Mouse (Mus musculus): Measurements from ENCODE around the gene Htt. TPM values are rescaled to one million over a fixed set of nuclear protein-coding genes. Genes with fewer than 3 reads are reported as not detected.
A peak's percentile ranks its signal among the peaks of the same experiment; 100 is the strongest.

The Htt gene
- polyA plus RNA-seq, 1 experiment: 13.4 TPM

GRCm38 (mm10) chr5:34907910-34908725 lies 146.6 kb downstream of the Htt start, which contains the start of gene Msantd1:
Gene Msantd1, plus strand, starts transcription at chr5:34908012.
- 70% methylated on average over 6 of the region's 6 CpGs for WGBS

GRCm38 (mm10) chr5:34908726-34909633 lies 147.4 kb downstream of the Htt start:
- WGBS: 60% methylated on average over 9 of the region's 9 CpGs
- no peak overlapping the region for H3K4me3 ChIP-seq (replicated peaks; ENCODE audit: extremely low read depth, low read depth, low read length)
- peak; percentile 46 for DNase-seq
- peaks cover 6% of the 10 kb centered on the region; the same call in 1 of the 2 replicates for H3K4me1 ChIP-seq (ENCODE audit: control insufficient read depth, insufficient read depth, low read length)
- no peak for TF ChIP-seq POLR2A (IDR thresholded peaks at IDR 0.05; ENCODE audit: borderline replicate concordance, extremely low read depth, low read depth, low read length)
- TF ChIP-seq CTCF (IDR thresholded peaks at IDR 0.05; ENCODE audit: insufficient read depth, low read length): no peak

More at GRCm38 (mm10) chr5:34907910-34908725, 146.6 kb downstream of the Htt start, which contains the start of gene Msantd1:
- H3K4me1 ChIP-seq (ENCODE audit: control insufficient read depth, insufficient read depth, low read length): peaks cover 6% of the 10 kb centered on the region; the same call in 1 of the 2 replicates
- TF ChIP-seq POLR2A (IDR thresholded peaks at IDR 0.05; ENCODE audit: borderline replicate concordance, extremely low read depth, low read depth, low read length) (no peak), CTCF (IDR thresholded peaks at IDR 0.05; ENCODE audit: insufficient read depth, low read length) (no peak)
- H3K4me3 ChIP-seq (replicated peaks; ENCODE audit: extremely low read depth, low read depth, low read length): no peak within 1 kb of the TSS
- DNase-seq: peak; percentile 17

DNA sequence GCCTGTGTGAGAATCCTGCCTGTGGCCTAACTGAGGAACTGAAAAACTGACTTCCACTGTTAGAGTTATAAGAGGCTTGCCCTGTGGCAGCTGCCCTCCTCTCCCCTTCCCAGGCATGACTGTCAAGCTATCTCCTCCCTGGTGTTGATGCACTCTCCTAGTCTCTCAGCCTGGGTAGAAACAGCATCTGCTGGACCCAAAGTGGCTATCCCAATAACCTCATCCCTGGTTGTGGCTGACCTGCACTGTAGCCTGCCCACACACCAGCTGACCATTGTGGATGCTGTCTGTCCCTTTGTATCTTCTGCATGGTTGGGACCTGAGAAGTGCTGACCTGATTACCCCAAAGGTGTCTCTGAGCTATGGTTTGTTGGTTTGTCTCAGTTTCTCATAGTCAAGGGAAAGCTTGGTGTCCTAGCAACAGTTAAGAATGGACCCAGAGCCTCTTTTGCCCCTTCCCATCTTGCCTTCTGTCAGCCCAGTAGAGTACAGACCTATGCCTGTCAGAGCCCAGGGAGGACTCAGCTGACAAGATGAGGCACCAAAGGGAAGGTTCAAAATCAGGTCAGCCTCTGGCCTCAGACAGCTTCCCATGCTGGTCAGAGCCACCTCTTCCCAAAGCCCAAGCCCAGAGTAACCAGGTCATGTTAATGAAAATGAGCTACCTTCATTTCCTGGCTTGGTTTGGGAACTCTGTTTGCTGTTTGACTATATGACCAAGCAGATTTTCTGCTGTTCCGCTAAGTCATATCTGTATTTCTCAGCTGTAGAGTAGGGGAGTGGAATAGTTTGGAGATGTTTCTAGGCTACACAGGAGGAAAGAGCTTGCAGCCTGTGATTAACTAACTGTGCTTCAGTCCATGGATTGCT lies 148.3 kb downstream of the Htt start:
- no peak for DNase-seq
- no peak for TF ChIP-seq CTCF (IDR thresholded peaks at IDR 0.05; ENCODE audit: insufficient read depth, low read length)
- no peak for TF ChIP-seq POLR2A (IDR thresholded peaks at IDR 0.05; ENCODE audit: borderline replicate concordance, extremely low read depth, low read depth, low read length)
- WGBS: 68% methylated on average over 1 of the region's 1 CpGs

GRCm38 (mm10) chr5:34910504-34910815 lies 148.9 kb downstream of the Htt start:
- H3K4me3 ChIP-seq (replicated peaks; ENCODE audit: extremely low read depth, low read depth, low read length): no peak overlapping the region
- WGBS: 88% methylated on average over 4 of the region's 4 CpGs
- no peak for TF ChIP-seq POLR2A (IDR thresholded peaks at IDR 0.05; ENCODE audit: borderline replicate concordance, extremely low read depth, low read depth, low read length)
- TF ChIP-seq CTCF (IDR thresholded peaks at IDR 0.05; ENCODE audit: insufficient read depth, low read length): no peak
- H3K4me1 ChIP-seq (ENCODE audit: control insufficient read depth, insufficient read depth, low read length): peaks cover 6% of the 10 kb centered on the region; the same call in 1 of the 2 replicates
- DNase-seq: no peak

More for the DNA sequence above, 148.3 kb downstream of the Htt start:
- Histone ChIP-seq H3K4me1 (ENCODE audit: control insufficient read depth, insufficient read depth, low read length) (peaks cover 6% of the 10 kb centered on the region; the same call in 1 of the 2 replicates), H3K4me3 (replicated peaks; ENCODE audit: extremely low read depth, low read depth, low read length) (no peak overlapping the region)

- WGBS: 0% methylated on average over 1 of the region's 1 CpGs
- TF ChIP-seq POLR2A (IDR thresholded peaks at IDR 0.05; ENCODE audit: borderline replicate concordance, extremely low read depth, low read depth, low read length) (no peak), CTCF (IDR thresholded peaks at IDR 0.05; ENCODE audit: insufficient read depth, low read length) (peak; percentile 97)
- no peak overlapping the region for H3K4me3 ChIP-seq (replicated peaks; ENCODE audit: extremely low read depth, low read depth, low read length)
- H3K4me1 ChIP-seq (ENCODE audit: control insufficient read depth, insufficient read depth, low read length): peaks cover 5% of the 10 kb centered on the region
- DNase-seq: peak; percentile 71
Observed at GRCm38 (mm10) chr5:34915801-34916200, 154.3 kb downstream of the Htt start.

GRCm38 (mm10) chr5:34917234-34917655 lies 155.7 kb downstream of the Htt start:
- Histone ChIP-seq H3K4me3 (replicated peaks; ENCODE audit: extremely low read depth, low read depth, low read length) (no peak overlapping the region), H3K4me1 (ENCODE audit: control insufficient read depth, insufficient read depth, low read length) (peaks cover 5% of the 10 kb centered on the region)
- DNase-seq: no peak
- WGBS: 77% methylated on average over 10 of the region's 10 CpGs
- no peak for TF ChIP-seq POLR2A (IDR thresholded peaks at IDR 0.05; ENCODE audit: borderline replicate concordance, extremely low read depth, low read depth, low read length)

- no peak for DNase-seq
- H3K4me3 ChIP-seq (replicated peaks; ENCODE audit: extremely low read depth, low read depth, low read length): no peak overlapping the region
- no peak for TF ChIP-seq CTCF (IDR thresholded peaks at IDR 0.05; ENCODE audit: insufficient read depth, low read length)
- no peak for TF ChIP-seq POLR2A (IDR thresholded peaks at IDR 0.05; ENCODE audit: borderline replicate concordance, extremely low read depth, low read depth, low read length)
- H3K4me1 ChIP-seq (ENCODE audit: control insufficient read depth, insufficient read depth, low read length): peaks cover 5% of the 10 kb centered on the region
- WGBS: 86% methylated on average over 3 of the region's 3 CpGs
Observed at GRCm38 (mm10) chr5:34918785-34919184, 157.2 kb downstream of the Htt start.

- Histone ChIP-seq H3K4me3 (replicated peaks; ENCODE audit: extremely low read depth, low read depth, low read length) (no peak overlapping the region), H3K4me1 (ENCODE audit: control insufficient read depth, insufficient read depth, low read length) (no peaks in the 10 kb centered on the region)
- no peak for DNase-seq
- TF ChIP-seq POLR2A (IDR thresholded peaks at IDR 0.05; ENCODE audit: borderline replicate concordance, extremely low read depth, low read depth, low read length) (no peak), CTCF (IDR thresholded peaks at IDR 0.05; ENCODE audit: insufficient read depth, low read length) (no peak)
- WGBS: 67% methylated on average over 6 of the region's 6 CpGs
Observed at GRCm38 (mm10) chr5:34922531-34922930, 161.0 kb downstream of the Htt start.
